Mouse (Mus musculus): ENCODE measurements around the gene Fam71a.
"Not testable (repeated sequence)": the region's sequence is repeated elsewhere in the genome, so short reads cannot be mapped to it uniquely, and the experiment has no call there.

The Fam71a gene

GRCm38 (mm10) chr1:191181469-191182259 lies 17.0 kb upstream of the Fam71a start:
- no peak for DNase-seq

GRCm38 (mm10) chr1:191180397-191180796 lies 15.8 kb upstream of the Fam71a start:
- DNase-seq = peak; percentile 37 to 45

- DNase-seq = no peak
Measured at GRCm38 (mm10) chr1:191179846-191180245, 15.2 kb upstream of the Fam71a start.

- DNase-seq = no peak
Measured at GRCm38 (mm10) chr1:191178511-191179188, 14.0 kb upstream of the Fam71a start.

GRCm38 (mm10) chr1:191176887-191177286 lies 12.3 kb upstream of the Fam71a start:
- DNase-seq = no peak

GRCm38 (mm10) chr1:191172487-191172886 lies 7.9 kb upstream of the Fam71a start:
- peak in 1 of 2 experiments; percentile 66 for DNase-seq

- no peak for DNase-seq
Measured at GRCm38 (mm10) chr1:191170444-191170843, 5.8 kb upstream of the Fam71a start.

GRCm38 (mm10) chr1:191166189-191166588 lies 1.6 kb upstream of the Fam71a start:
- DNase-seq = no peak

- DNase-seq = no peak
Measured at GRCm38 (mm10) chr1:191154314-191154713, 10.3 kb downstream of the Fam71a start.

GRCm38 (mm10) chr1:191153052-191153451 lies 11.6 kb downstream of the Fam71a start:
- peak; percentile 37 to 72 for DNase-seq

- no peak for DNase-seq
Measured at GRCm38 (mm10) chr1:191150924-191151605, 13.6 kb downstream of the Fam71a start.

- DNase-seq = not testable (repeated sequence)
Measured at GRCm38 (mm10) chr1:191149489-191149888, 15.1 kb downstream of the Fam71a start.

- DNase-seq = no peak
Measured at GRCm38 (mm10) chr1:191140983-191141382, 23.6 kb downstream of the Fam71a start.

- DNase-seq = no peak
Measured at GRCm38 (mm10) chr1:191138874-191139495, 25.6 kb downstream of the Fam71a start.

GRCm38 (mm10) chr1:191138436-191138835 lies 26.2 kb downstream of the Fam71a start:
- DNase-seq = no peak

GRCm38 (mm10) chr1:191135406-191135805 lies 29.2 kb downstream of the Fam71a start:
- no peak for DNase-seq

- no peak for DNase-seq
Measured at GRCm38 (mm10) chr1:191132934-191133333, 31.7 kb downstream of the Fam71a start.

- DNase-seq = no peak
Measured at GRCm38 (mm10) chr1:191132240-191132639, 32.4 kb downstream of the Fam71a start.

GRCm38 (mm10) chr1:191131692-191132091 lies 32.9 kb downstream of the Fam71a start:
- no peak for DNase-seq

- peak; percentile 54 to 89 for DNase-seq
Measured at GRCm38 (mm10) chr1:191125811-191126638, 38.6 kb downstream of the Fam71a start.

- DNase-seq = no peak
Measured at GRCm38 (mm10) chr1:191124288-191124687, 40.3 kb downstream of the Fam71a start.

GRCm38 (mm10) chr1:191123696-191124095 lies 40.9 kb downstream of the Fam71a start:
- no peak for DNase-seq
